In genomic region chr19:40661108-40661507, GRCm38 (mm10) we compare ENCODE assay signal across 8 mouse cellular contexts. TPM values are rescaled to one million over a fixed set of nuclear protein-coding genes. Genes with fewer than 3 reads are reported as not detected.
DNase-seq lines count a peak whose midpoint lies in the region; ATAC-seq lines count a peak whose summit lies in the region.

No protein-coding gene starts in this region.

- WGBS in limb, embryonic 12.5 days: 81% methylated on average over 2 of the region's 2 CpGs
- 85% methylated on average over 2 of the region's 2 CpGs for WGBS in limb, embryonic 10.5 days
- WGBS in heart, embryonic 10.5 days: 91% methylated on average over 2 of the region's 2 CpGs
- 72% methylated on average over 2 of the region's 2 CpGs for WGBS in liver, embryonic 11.5 days

- no peaks in the 10 kb centered on the region for H3K36me3 ChIP-seq in limb, embryonic 12.5 days
- H3K36me3 ChIP-seq in limb, embryonic 10.5 days: no peaks in the 10 kb centered on the region
- H3K36me3 ChIP-seq in heart, embryonic 10.5 days: no peaks in the 10 kb centered on the region
- no peaks in the 10 kb centered on the region for H3K36me3 ChIP-seq in liver, embryonic 11.5 days (ENCODE audit: control insufficient read depth, insufficient read depth, low read length)

- no peak for DNase-seq in limb, embryonic 10.5 days (ENCODE audit: low spot score)
- DNase-seq in heart, embryonic 10.5 days (ENCODE audit: low spot score): no peak
- no peak for DNase-seq in liver, embryonic 11.5 days (ENCODE audit: low spot score)
- peak; percentile 50 to 55 for DNase-seq in monocyte, adult 2 months (ENCODE audit: low read depth in 1 of 2, low spot score in 2 of 2)
- no peak for DNase-seq in cerebellum, adult 18-20 months
- DNase-seq in testis, postnatal 10 days (ENCODE audit: low spot score): no peak
- DNase-seq in ovary, postnatal 10 days (ENCODE audit: low spot score): no peak

- ATAC-seq in limb, embryonic 12.5 days (ENCODE audit: insufficient number of reproducible peaks, insufficient read depth, low FRiP score, low TSS enrichment, low read depth): no peak
- no peak for ATAC-seq in liver, embryonic 11.5 days (replicated peaks; ENCODE audit: low FRiP score)

- peaks cover 18% of the 10 kb centered on the region for H3K4me1 ChIP-seq in limb, embryonic 12.5 days (replicated peaks)
- peaks cover 22% of the 10 kb centered on the region for H3K4me1 ChIP-seq in limb, embryonic 10.5 days
- peaks cover 22% of the 10 kb centered on the region for H3K4me1 ChIP-seq in heart, embryonic 10.5 days
- H3K4me1 ChIP-seq in liver, embryonic 11.5 days (replicated peaks; ENCODE audit: control insufficient read depth, insufficient read depth, low read length): peaks cover 6% of the 10 kb centered on the region

- H3K9me3 ChIP-seq in limb, embryonic 12.5 days: no peaks in the 10 kb centered on the region
- no peaks in the 10 kb centered on the region for H3K9me3 ChIP-seq in limb, embryonic 10.5 days (replicated peaks)
- H3K9me3 ChIP-seq in heart, embryonic 10.5 days: no peaks in the 10 kb centered on the region
- H3K9me3 ChIP-seq in liver, embryonic 11.5 days (ENCODE audit: control insufficient read depth, low read length): no peaks in the 10 kb centered on the region

- H3K4me2 ChIP-seq in limb, embryonic 12.5 days: peak overlapping the region; percentile 64; the same call in 1 of the 2 replicates
- peak overlapping the region; percentile 61 for H3K4me2 ChIP-seq in liver, embryonic 11.5 days

- H3K4me3 ChIP-seq in limb, embryonic 12.5 days (replicated peaks): no peak overlapping the region
- no peak overlapping the region; the same call in 1 of the 2 replicates for H3K4me3 ChIP-seq in limb, embryonic 10.5 days
- H3K4me3 ChIP-seq in heart, embryonic 10.5 days: peak overlapping the region; percentile 60; the same call in 1 of the 2 replicates
- H3K4me3 ChIP-seq in liver, embryonic 11.5 days (ENCODE audit: low read depth, low read length): no peak overlapping the region; the same call in 1 of the 2 replicates

- no peak overlapping the region for H3K27ac ChIP-seq in limb, embryonic 12.5 days
- H3K27ac ChIP-seq in limb, embryonic 10.5 days: no peak overlapping the region
- peak overlapping the region; percentile 80; the same call in 1 of the 2 replicates for H3K27ac ChIP-seq in heart, embryonic 10.5 days
- no peak overlapping the region for H3K27ac ChIP-seq in liver, embryonic 11.5 days (ENCODE audit: low read depth, low read length)

- H3K9ac ChIP-seq in limb, embryonic 12.5 days (replicated peaks): no peak overlapping the region
- H3K9ac ChIP-seq in liver, embryonic 11.5 days (ENCODE audit: low read depth, low read length): no peak overlapping the region

- H3K27me3 ChIP-seq in limb, embryonic 12.5 days: peaks cover 7% of the 10 kb centered on the region
- H3K27me3 ChIP-seq in limb, embryonic 10.5 days (ENCODE audit: low read depth, poor library complexity, severe bottlenecking): peaks cover 14% of the 10 kb centered on the region; the same call in 1 of the 2 replicates
- H3K27me3 ChIP-seq in heart, embryonic 10.5 days (ENCODE audit: insufficient read depth, poor library complexity, severe bottlenecking): no peaks in the 10 kb centered on the region
- no peaks in the 10 kb centered on the region for H3K27me3 ChIP-seq in liver, embryonic 11.5 days (replicated peaks; ENCODE audit: control insufficient read depth, insufficient read depth, low read length)

RNA-seq across cellular contexts. Expression of gene Entpd1, which starts 48.9 kb away (rescaled TPM):
- polyA plus RNA-seq in limb, embryonic 12.5 days (2016; fragmentation: Nextera tagmentation; extraction: Ambion mirVana): 5.4 and 6.5 TPM in 2 replicates
- 2.0 and 3.9 TPM in 2 replicates for polyA plus RNA-seq in limb, embryonic 10.5 days (2016; fragmentation: Nextera tagmentation; extraction: Ambion mirVana)
- 6.3 and 10.3 TPM in 2 replicates for polyA plus RNA-seq in heart, embryonic 10.5 days (2016; fragmentation: Nextera tagmentation; extraction: Ambion mirVana)
- polyA plus RNA-seq in liver, embryonic 11.5 days (2014; fragmentation: Nextera tagmentation; extraction: Ambion mirVana): 3.0 and 3.8 TPM in 2 replicates

RNA-seq across cellular contexts. Expression of gene Tctn3, which starts 49.1 kb away (rescaled TPM):
- 12.6 and 13.6 TPM in 2 replicates for polyA plus RNA-seq in limb, embryonic 12.5 days (2016; fragmentation: Nextera tagmentation; extraction: Ambion mirVana)
- polyA plus RNA-seq in limb, embryonic 10.5 days (2016; fragmentation: Nextera tagmentation; extraction: Ambion mirVana): 9.2 and 9.4 TPM in 2 replicates
- polyA plus RNA-seq in heart, embryonic 10.5 days (2016; fragmentation: Nextera tagmentation; extraction: Ambion mirVana): 9.0 and 11.0 TPM in 2 replicates
- polyA plus RNA-seq in liver, embryonic 11.5 days (2014; fragmentation: Nextera tagmentation; extraction: Ambion mirVana): 4.9 and 5.0 TPM in 2 replicates

Comparison
In these comparisons a context has a peak if more than half of its experiments do, and no peak if none do; other contexts are left out.
1. DNase-seq: peak in monocyte, adult 2 months (2 of 2); none in limb, embryonic 10.5 days (single experiment), heart, embryonic 10.5 days (single experiment), liver, embryonic 11.5 days (single experiment), cerebellum, adult 18-20 months (0 of 2), testis, postnatal 10 days (single experiment) and ovary, postnatal 10 days (single experiment).